Mouse (Mus musculus) heart, postnatal 25 days (tissue): ENCODE measurements around the gene Filip1l. TPM values are rescaled to one million over a fixed set of nuclear protein-coding genes. Genes with fewer than 3 reads are reported as not detected.

ENCODE experiments used
- DNase-seq: peaks from one replicate; pipeline ENCODE4 v3.0.0; 2022; ENCODE audit warnings: low spot score
- intact Hi-C: fragments of 180-260 bp; cut with DNase I; formaldehyde crosslinking; loops from one replicate; pipeline ENCODE4 v1.15.1; 2025
- total RNA-seq, 2 experiments: library from RNA; stranded (reverse); gene quantifications; 2 replicates each; pipeline ENCODE4 v1.2.3; 2021

Filip1l gene
- total RNA-seq, 2 experiments from 2014 or later = 32.9 to 40.7 TPM

GRCm38 (mm10) chr16:57469301-57469700, 116.4 kb downstream of the Filip1l start:
- intact Hi-C loops = no loop called here
- DNase-seq = no peak

GRCm38 (mm10) chr16:57469869-57470268, 117.0 kb downstream of the Filip1l start:
- intact Hi-C loops = no loop called here
- no peak for DNase-seq

- no peak for DNase-seq
- intact Hi-C loops = no loop called here
These were observed 117.5 kb downstream of the Filip1l start for GRCm38 (mm10) chr16:57470286-57470830.

GRCm38 (mm10) chr16:57471071-57471470, 118.2 kb downstream of the Filip1l start:
- DNase-seq = no peak
- intact Hi-C loops = no loop called here

GRCm38 (mm10) chr16:57473415-57474085, 120.7 kb downstream of the Filip1l start:
- intact Hi-C loops = no loop called here
- DNase-seq = no peak

- DNase-seq = no peak
- intact Hi-C loops = no loop called here
These were observed 125.6 kb downstream of the Filip1l start for GRCm38 (mm10) chr16:57478451-57478850.

GRCm38 (mm10) chr16:57479776-57480175, 126.9 kb downstream of the Filip1l start:
- intact Hi-C loops = no loop called here
- DNase-seq = no peak

- intact Hi-C loops = no loop called here
- DNase-seq = no peak
These were observed 129.4 kb downstream of the Filip1l start for GRCm38 (mm10) chr16:57482264-57482663.

- intact Hi-C loops = no loop called here
- no peak for DNase-seq
These were observed 130.0 kb downstream of the Filip1l start for GRCm38 (mm10) chr16:57482911-57483310.

GRCm38 (mm10) chr16:57483503-57483902, 130.6 kb downstream of the Filip1l start:
- no peak for DNase-seq
- intact Hi-C loops = no loop called here

- no peak for DNase-seq
- intact Hi-C loops = no loop called here
These were observed 131.3 kb downstream of the Filip1l start for GRCm38 (mm10) chr16:57484043-57484795.

GRCm38 (mm10) chr16:57485265-57485664, 132.4 kb downstream of the Filip1l start:
- intact Hi-C loops = loop anchor here (5.0 kb wide), 1 partner anchor 97 kb away; no protein-coding TSS in a partner anchor
- DNase-seq = no peak

GRCm38 (mm10) chr16:57486266-57486665, 133.4 kb downstream of the Filip1l start:
- intact Hi-C loops = loop anchor here (5.0 kb wide), 1 partner anchor 96 kb away; no protein-coding TSS in a partner anchor

GRCm38 (mm10) chr16:57488661-57489060, 135.8 kb downstream of the Filip1l start:
- intact Hi-C loops = loop anchor here (5.0 kb wide), 1 partner anchor 94 kb away; no protein-coding TSS in a partner anchor
- DNase-seq = no peak

More at GRCm38 (mm10) chr16:57486266-57486665, 133.4 kb downstream of the Filip1l start:
- DNase-seq = no peak

GRCm38 (mm10) chr16:57490691-57491090, 137.8 kb downstream of the Filip1l start:
- intact Hi-C loops = no loop called here
- no peak for DNase-seq

GRCm38 (mm10) chr16:57491853-57492252, 139.0 kb downstream of the Filip1l start:
- no peak for DNase-seq
- intact Hi-C loops = no loop called here

GRCm38 (mm10) chr16:57495476-57496203, 142.7 kb downstream of the Filip1l start:
- intact Hi-C loops = no loop called here

GRCm38 (mm10) chr16:57496437-57497173, 143.7 kb downstream of the Filip1l start:
- intact Hi-C loops = no loop called here
- no peak for DNase-seq

More at GRCm38 (mm10) chr16:57495476-57496203, 142.7 kb downstream of the Filip1l start:
- DNase-seq = no peak

- no peak for DNase-seq
- intact Hi-C loops = no loop called here
These were observed 148.0 kb downstream of the Filip1l start for GRCm38 (mm10) chr16:57500851-57501250.
